Mouse (Mus musculus): ENCODE measurements around the gene Ddn.

Ddn gene

GRCm38 (mm10) chr15:98809390-98809789 lies at the start of gene Ddn:
Gene Ddn (minus strand): TSS chr15:98809490.
- in situ Hi-C loops (cut with MboI; ENCODE audit: low sequenced_read_pairs), result no loop called here

GRCm38 (mm10) chr15:98854214-98854613 lies 44.9 kb upstream of the Ddn start:
- in situ Hi-C loops (cut with MboI; ENCODE audit: low sequenced_read_pairs), result no loop called here

- in situ Hi-C loops (cut with MboI; ENCODE audit: low sequenced_read_pairs), result no loop called here
These were observed 44.1 kb upstream of the Ddn start for GRCm38 (mm10) chr15:98853161-98853937.

GRCm38 (mm10) chr15:98852733-98853132 lies 43.4 kb upstream of the Ddn start:
- in situ Hi-C loops (cut with MboI; ENCODE audit: low sequenced_read_pairs), result no loop called here

- in situ Hi-C loops (cut with MboI; ENCODE audit: low sequenced_read_pairs), result no loop called here
These were observed 42.8 kb upstream of the Ddn start for GRCm38 (mm10) chr15:98852071-98852470.

- in situ Hi-C loops (cut with MboI; ENCODE audit: low sequenced_read_pairs), result no loop called here
These were observed 42.0 kb upstream of the Ddn start for GRCm38 (mm10) chr15:98851229-98851818.

- in situ Hi-C loops (cut with MboI; ENCODE audit: low sequenced_read_pairs), result no loop called here
These were observed 41.4 kb upstream of the Ddn start for GRCm38 (mm10) chr15:98850668-98851067.

GRCm38 (mm10) chr15:98849956-98850600 lies 40.8 kb upstream of the Ddn start:
- in situ Hi-C loops (cut with MboI; ENCODE audit: low sequenced_read_pairs), result no loop called here

- in situ Hi-C loops (cut with MboI; ENCODE audit: low sequenced_read_pairs), result no loop called here
These were observed 39.9 kb upstream of the Ddn start for GRCm38 (mm10) chr15:98849165-98849564.

GRCm38 (mm10) chr15:98846140-98846539 lies 36.9 kb upstream of the Ddn start:
- in situ Hi-C loops (cut with MboI; ENCODE audit: low sequenced_read_pairs), result no loop called here

- in situ Hi-C loops (cut with MboI; ENCODE audit: low sequenced_read_pairs), result no loop called here
These were observed 35.9 kb upstream of the Ddn start for GRCm38 (mm10) chr15:98845149-98845548.

GRCm38 (mm10) chr15:98843595-98844223 lies 34.4 kb upstream of the Ddn start:
- in situ Hi-C loops (cut with MboI; ENCODE audit: low sequenced_read_pairs), result no loop called here

GRCm38 (mm10) chr15:98839671-98840585 lies 30.6 kb upstream of the Ddn start:
- in situ Hi-C loops (cut with MboI; ENCODE audit: low sequenced_read_pairs), result no loop called here

GRCm38 (mm10) chr15:98839161-98839560 lies 29.9 kb upstream of the Ddn start:
- in situ Hi-C loops (cut with MboI; ENCODE audit: low sequenced_read_pairs), result no loop called here

GRCm38 (mm10) chr15:98837743-98838103 lies 28.4 kb upstream of the Ddn start:
- in situ Hi-C loops (cut with MboI; ENCODE audit: low sequenced_read_pairs), result no loop called here

GRCm38 (mm10) chr15:98837006-98837742 lies 27.9 kb upstream of the Ddn start:
- in situ Hi-C loops (cut with MboI; ENCODE audit: low sequenced_read_pairs), result no loop called here

GRCm38 (mm10) chr15:98835291-98835690 lies 26.0 kb upstream of the Ddn start:
- in situ Hi-C loops (cut with MboI; ENCODE audit: low sequenced_read_pairs), result no loop called here

GRCm38 (mm10) chr15:98834059-98834458 lies 24.8 kb upstream of the Ddn start:
- in situ Hi-C loops (cut with MboI; ENCODE audit: low sequenced_read_pairs), result no loop called here

- in situ Hi-C loops (cut with MboI; ENCODE audit: low sequenced_read_pairs), result no loop called here
These were observed 24.0 kb upstream of the Ddn start for GRCm38 (mm10) chr15:98833281-98833680.

Measured in CH12F3 (cell line).